Mouse (Mus musculus) embryonic facial prominence, embryonic 11.5 days (tissue): ENCODE data around the gene Slc36a2. TPM values are rescaled to one million over a fixed set of nuclear protein-coding genes. Genes with fewer than 3 reads are reported as not detected.

Experiments
- ATAC-seq: fragments of 200-750 bp; cut with Nextera tagmentation; replicated peaks from 2 replicates; pipeline ENCODE4 v1.8.0; 2017; ENCODE audit warnings: low read depth; ENCODE audit not compliant: insufficient number of reproducible peaks, low FRiP score, low TSS enrichment
- DNase-seq: peaks from one replicate; pipeline ENCODE4 v3.0.0-alpha.2; 2015; ENCODE audit warnings: low spot score
- H3K27ac ChIP-seq: fragments of 300-500 bp; sonication (generic); replicated peaks from 2 replicates; pipeline ENCODE4 v1.5.1; 2014; ENCODE audit warnings: mild to moderate bottlenecking, low read depth, low read length, control low read depth
- H3K27me3 ChIP-seq: fragments of 300-500 bp; sonication (generic); 2 replicates; pipeline ENCODE4 v1.6.1; 2014; ENCODE audit warnings: mild to moderate bottlenecking, low read length, moderate library complexity, mixed read lengths; ENCODE audit not compliant: control insufficient read depth, insufficient read depth
- H3K36me3 ChIP-seq: fragments of 300-500 bp; sonication (generic); replicated peaks from 2 replicates; pipeline ENCODE4 v1.6.1; 2014; ENCODE audit warnings: low read depth, mild to moderate bottlenecking, low read length, moderate library complexity, mixed read lengths; ENCODE audit not compliant: control insufficient read depth, insufficient read depth
- H3K4me1 ChIP-seq: fragments of 300-500 bp; sonication (generic); 2 replicates; pipeline ENCODE4 v1.6.1; 2014; ENCODE audit warnings: low read length, mixed read lengths; ENCODE audit not compliant: control insufficient read depth, insufficient read depth
- H3K4me2 ChIP-seq: fragments of 300-500 bp; sonication (generic); 2 replicates; pipeline ENCODE4 v1.6.1; 2014; ENCODE audit warnings: low read depth, mild to moderate bottlenecking, control low read depth, low read length, moderate library complexity
- H3K4me3 ChIP-seq: fragments of 300-500 bp; sonication (generic); 2 replicates; pipeline ENCODE4 v1.5.1; 2014; ENCODE audit warnings: low read depth, low read length, control low read depth
- H3K9ac ChIP-seq: fragments of 300-500 bp; sonication (generic); replicated peaks from 2 replicates; pipeline ENCODE4 v1.6.1; 2014; ENCODE audit warnings: mild to moderate bottlenecking, control low read depth, low read length
- H3K9me3 ChIP-seq: fragments of 300-500 bp; sonication (generic); replicated peaks from 2 replicates; pipeline ENCODE4 v1.6.1; 2016; ENCODE audit warnings: mild to moderate bottlenecking, low read length, inconsistent platforms, mixed read lengths; ENCODE audit not compliant: control insufficient read depth
- WGBS: fragments of 180-500 bp; shearing (Covaris S2); extraction: QIAGEN DNeasy Blood & Tissue Kit; methylation state at CpG from one replicate; pipeline ENCODE4 v1.1.7; 2014; 5-methylcytosine and 5-hydroxymethylcytosine counted together
- polyA plus RNA-seq: library from polyadenylated mRNA; unstranded; fragments of >200 nt; fragmentation: Nextera tagmentation; extraction: Ambion mirVana; gene quantifications from 2 replicates; pipeline ENCODE4 v1.2.1, GENCODE M21; 2014

Slc36a2 gene
- polyA plus RNA-seq, result 0.11 and 0.38 TPM in 2 replicates

GRCm38 (mm10) chr11:55184733-55185291 is at the start of gene Slc36a2:
Gene Slc36a2, minus strand, starts transcription at chr11:55185077.
- Histone ChIP-seq H3K9me3 (no peaks in the 10 kb centered on the region), H3K36me3 (no peaks in the 10 kb centered on the region), H3K4me1 (no peaks in the 10 kb centered on the region), H3K4me3 (no peak within 1 kb of the TSS), H3K4me2 (no peak within 1 kb of the TSS), H3K27ac (no peak within 1 kb of the TSS), H3K9ac (no peak within 1 kb of the TSS), H3K27me3 (no peaks in the 10 kb centered on the region)
- DNase-seq, result no peak
- no peak for ATAC-seq
- 24% methylated on average over 10 of the region's 10 CpGs for WGBS

GRCm38 (mm10) chr11:55234288-55234687 is 49.4 kb upstream of the Slc36a2 start:
- Histone ChIP-seq H3K27me3 (no peaks in the 10 kb centered on the region), H3K27ac (no peak overlapping the region), H3K4me2 (no peak overlapping the region), H3K4me3 (no peak overlapping the region), H3K36me3 (no peaks in the 10 kb centered on the region), H3K9ac (no peak overlapping the region), H3K4me1 (no peaks in the 10 kb centered on the region), H3K9me3 (no peaks in the 10 kb centered on the region)
- ATAC-seq, result no peak
- WGBS, result 92% methylated on average over 7 of the region's 7 CpGs
- DNase-seq, result no peak

- DNase-seq, result no peak
- Histone ChIP-seq H3K27me3 (no peaks in the 10 kb centered on the region), H3K4me2 (no peak overlapping the region), H3K9ac (no peak overlapping the region), H3K9me3 (no peaks in the 10 kb centered on the region), H3K27ac (no peak overlapping the region), H3K4me1 (no peaks in the 10 kb centered on the region), H3K36me3 (no peaks in the 10 kb centered on the region), H3K4me3 (no peak overlapping the region)
- 95% methylated on average over 6 of the region's 6 CpGs for WGBS
- no peak for ATAC-seq
Observed at GRCm38 (mm10) chr11:55231034-55231433, 46.2 kb upstream of the Slc36a2 start.

GRCm38 (mm10) chr11:55221306-55221705 is 36.4 kb upstream of the Slc36a2 start:
- Histone ChIP-seq H3K4me1 (no peaks in the 10 kb centered on the region), H3K36me3 (no peaks in the 10 kb centered on the region), H3K9me3 (no peaks in the 10 kb centered on the region), H3K9ac (no peak overlapping the region), H3K27me3 (no peaks in the 10 kb centered on the region), H3K4me2 (no peak overlapping the region), H3K4me3 (no peak overlapping the region), H3K27ac (no peak overlapping the region)
- WGBS, result 92% methylated on average over 7 of the region's 7 CpGs
- no peak for DNase-seq
- no peak for ATAC-seq

GRCm38 (mm10) chr11:55218473-55218872 is 33.6 kb upstream of the Slc36a2 start:
- H3K27me3 ChIP-seq, result no peaks in the 10 kb centered on the region
- H3K9ac ChIP-seq, result no peak overlapping the region
- 84% methylated on average over 3 of the region's 3 CpGs for WGBS
- no peaks in the 10 kb centered on the region for H3K9me3 ChIP-seq
- DNase-seq (no peak), ATAC-seq (no peak)
- H3K4me1 ChIP-seq, result no peaks in the 10 kb centered on the region
- H3K4me3 ChIP-seq, result no peak overlapping the region
- no peaks in the 10 kb centered on the region for H3K36me3 ChIP-seq
- H3K27ac ChIP-seq, result no peak overlapping the region
- no peak overlapping the region for H3K4me2 ChIP-seq

- Histone ChIP-seq H3K36me3 (no peaks in the 10 kb centered on the region), H3K27ac (no peak overlapping the region), H3K9me3 (no peaks in the 10 kb centered on the region), H3K9ac (no peak overlapping the region), H3K4me2 (no peak overlapping the region), H3K4me1 (no peaks in the 10 kb centered on the region), H3K27me3 (no peaks in the 10 kb centered on the region), H3K4me3 (no peak overlapping the region)
- no peak for ATAC-seq
- no peak for DNase-seq
- WGBS, result 91% methylated on average over 7 of the region's 7 CpGs
Observed at GRCm38 (mm10) chr11:55217880-55218279, 33.0 kb upstream of the Slc36a2 start.

- no peak for DNase-seq
- Histone ChIP-seq H3K36me3 (no peaks in the 10 kb centered on the region), H3K4me1 (no peaks in the 10 kb centered on the region), H3K9ac (no peak overlapping the region), H3K4me2 (no peak overlapping the region), H3K27me3 (no peaks in the 10 kb centered on the region), H3K9me3 (no peaks in the 10 kb centered on the region), H3K4me3 (no peak overlapping the region), H3K27ac (no peak overlapping the region)
- ATAC-seq, result no peak
- WGBS, result 70% methylated on average over 4 of the region's 4 CpGs
Observed at GRCm38 (mm10) chr11:55217418-55217817, 32.5 kb upstream of the Slc36a2 start.

GRCm38 (mm10) chr11:55216830-55217229 is 32.0 kb upstream of the Slc36a2 start:
- 84% methylated on average over 13 of the region's 13 CpGs for WGBS
- Histone ChIP-seq H3K9ac (no peak overlapping the region), H3K36me3 (no peaks in the 10 kb centered on the region), H3K4me2 (no peak overlapping the region), H3K27me3 (no peaks in the 10 kb centered on the region), H3K27ac (no peak overlapping the region), H3K9me3 (no peaks in the 10 kb centered on the region), H3K4me3 (no peak overlapping the region), H3K4me1 (no peaks in the 10 kb centered on the region)
- ATAC-seq (no peak), DNase-seq (no peak)
